Mouse (Mus musculus) hindbrain, embryonic 10.5 days (tissue): ENCODE data around the gene Ccdc97. TPM values are rescaled to one million over a fixed set of nuclear protein-coding genes. Genes with fewer than 3 reads are reported as not detected.

Experiments used
- DNase-seq: peaks from one replicate; pipeline ENCODE4 v3.0.0-alpha.2; 2017; ENCODE audit warnings: low spot score
- H3K27ac ChIP-seq: fragments of 300-500 bp; sonication (generic); 2 replicates; pipeline ENCODE4 v1.5.1; 2016; ENCODE audit warnings: mild to moderate bottlenecking, moderate library complexity
- H3K27me3 ChIP-seq: fragments of 300-500 bp; sonication (generic); 2 replicates; pipeline ENCODE4 v1.6.1; 2016; ENCODE audit warnings: mild to moderate bottlenecking; ENCODE audit not compliant: poor library complexity, insufficient read depth, severe bottlenecking
- H3K36me3 ChIP-seq: fragments of 300-500 bp; sonication (generic); 2 replicates; pipeline ENCODE4 v1.6.1; 2016; ENCODE audit warnings: mild to moderate bottlenecking, moderate library complexity
- H3K4me1 ChIP-seq: fragments of 300-500 bp; sonication (generic); replicated peaks from 2 replicates; pipeline ENCODE4 v1.6.1; 2016; ENCODE audit warnings: mild to moderate bottlenecking
- H3K4me3 ChIP-seq: fragments of 300-500 bp; sonication (generic); 2 replicates; pipeline ENCODE4 v1.5.1; 2016; ENCODE audit warnings: mild to moderate bottlenecking, moderate library complexity
- H3K9me3 ChIP-seq: fragments of 300-500 bp; sonication (generic); 2 replicates; pipeline ENCODE4 v1.6.1; 2016; ENCODE audit warnings: mild to moderate bottlenecking, moderate library complexity
- WGBS: fragments of 180-500 bp; shearing (Covaris S2); methylation state at CpG from one replicate; pipeline ENCODE4 v1.1.7; 2016; 5-methylcytosine and 5-hydroxymethylcytosine counted together
- polyA plus RNA-seq: library from polyadenylated mRNA; unstranded; fragments of >200 nt; fragmentation: Nextera tagmentation; extraction: Ambion mirVana; gene quantifications from 2 replicates; pipeline ENCODE4 v1.2.1, GENCODE M21; 2016

Gene Ccdc97
- polyA plus RNA-seq, 1 experiment from 2014 or later = 44.0 TPM

DNA sequence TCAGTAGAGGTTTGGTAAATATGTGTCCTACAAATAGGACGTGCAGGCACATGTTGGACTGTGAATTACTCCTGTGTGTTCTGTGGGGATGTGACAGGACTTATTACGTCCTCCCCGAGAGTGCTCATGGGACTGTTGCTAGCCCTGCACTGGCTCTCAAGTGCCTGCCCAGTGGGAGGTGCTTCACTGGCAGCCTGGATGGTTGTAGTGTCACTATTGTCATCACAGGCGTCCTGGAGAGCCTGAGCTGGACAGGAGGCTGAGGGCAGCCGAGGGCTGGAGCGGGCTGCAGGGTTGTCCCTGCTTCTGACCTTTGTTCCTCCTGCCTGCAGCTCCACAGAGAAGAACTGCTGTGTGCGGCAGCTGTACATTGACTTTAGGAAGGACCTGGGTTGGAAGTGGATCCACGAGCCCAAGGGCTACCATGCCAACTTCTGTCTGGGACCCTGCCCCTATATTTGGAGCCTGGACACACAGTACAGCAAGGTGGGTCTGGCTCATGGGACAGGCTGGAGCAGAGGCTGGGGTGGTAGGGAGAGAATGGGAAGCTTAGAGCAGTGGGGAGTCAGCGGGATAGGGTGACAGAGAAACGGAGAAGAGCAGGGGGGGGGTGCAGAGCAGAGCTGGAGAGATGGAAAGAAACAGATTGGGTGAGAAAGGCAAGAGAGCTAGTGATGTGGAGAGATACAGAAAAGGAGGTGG, 14.9 kb downstream of the Ccdc97 start:
- Histone ChIP-seq H3K36me3 (no peaks in the 10 kb centered on the region), H3K27ac (0 out of 2 replicates have a peak overlapping the region, but pooled peaks have one; percentile 23), H3K9me3 (peaks cover 15% of the 10 kb centered on the region), H3K4me1 (peaks cover 35% of the 10 kb centered on the region), H3K4me3 (peak overlapping the region; percentile 55), H3K27me3 (peaks cover 25% of the 10 kb centered on the region)
- no peak for DNase-seq
- 18% methylated on average over 10 of the region's 10 CpGs for WGBS

DNA sequence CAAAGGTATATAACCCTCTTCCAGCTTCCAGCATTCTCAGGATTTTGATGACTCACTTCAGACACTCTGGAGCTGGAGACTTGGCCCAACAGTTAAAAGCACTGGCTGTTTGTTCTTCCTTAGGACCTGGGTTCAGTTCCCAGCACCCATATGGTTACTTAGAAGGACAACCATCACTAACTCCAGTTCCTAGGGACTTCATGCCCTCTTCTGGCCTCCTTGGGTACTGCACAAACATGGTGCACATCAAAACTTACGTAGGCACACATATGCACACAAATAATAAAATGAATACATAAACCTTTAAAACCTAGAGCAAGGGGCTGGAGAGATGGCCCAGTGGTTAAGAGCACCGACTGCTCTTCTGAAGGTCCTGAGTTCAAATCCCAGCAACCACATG, 16.5 kb downstream of the Ccdc97 start:
- 98% methylated on average over 2 of the region's 2 CpGs for WGBS
- no peaks in the 10 kb centered on the region for H3K36me3 ChIP-seq
- peaks cover 25% of the 10 kb centered on the region for H3K27me3 ChIP-seq
- peaks cover 15% of the 10 kb centered on the region for H3K9me3 ChIP-seq
- H3K27ac ChIP-seq = no peak overlapping the region
- no peak for DNase-seq
- H3K4me3 ChIP-seq = no peak overlapping the region
- H3K4me1 ChIP-seq = peaks cover 24% of the 10 kb centered on the region

DNA sequence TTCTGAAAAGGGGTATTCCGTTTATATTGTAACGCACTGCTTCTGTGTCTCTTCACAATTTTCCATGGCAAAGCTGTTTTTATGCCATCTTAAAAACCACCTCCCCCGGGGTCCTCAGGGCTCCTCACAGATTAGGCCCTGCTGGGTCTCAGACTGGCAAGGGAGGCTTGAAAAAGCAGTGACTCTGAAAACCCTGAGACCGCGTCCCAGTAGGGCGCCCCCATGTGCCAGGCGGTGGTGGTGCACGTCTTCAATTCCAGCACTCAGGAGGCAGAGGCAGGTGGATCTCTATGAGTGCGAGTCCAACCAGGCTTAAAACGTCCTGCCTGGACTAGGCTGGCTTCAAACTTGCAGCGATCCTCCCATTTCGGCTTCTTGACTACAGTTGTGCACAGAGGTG, 18.2 kb downstream of the Ccdc97 start:
- Histone ChIP-seq H3K9me3 (peaks cover 15% of the 10 kb centered on the region), H3K4me3 (no peak overlapping the region), H3K4me1 (peaks cover 18% of the 10 kb centered on the region), H3K27me3 (peaks cover 21% of the 10 kb centered on the region), H3K36me3 (no peaks in the 10 kb centered on the region), H3K27ac (no peak overlapping the region)
- no peak for DNase-seq
- 74% methylated on average over 12 of the region's 12 CpGs for WGBS

DNA sequence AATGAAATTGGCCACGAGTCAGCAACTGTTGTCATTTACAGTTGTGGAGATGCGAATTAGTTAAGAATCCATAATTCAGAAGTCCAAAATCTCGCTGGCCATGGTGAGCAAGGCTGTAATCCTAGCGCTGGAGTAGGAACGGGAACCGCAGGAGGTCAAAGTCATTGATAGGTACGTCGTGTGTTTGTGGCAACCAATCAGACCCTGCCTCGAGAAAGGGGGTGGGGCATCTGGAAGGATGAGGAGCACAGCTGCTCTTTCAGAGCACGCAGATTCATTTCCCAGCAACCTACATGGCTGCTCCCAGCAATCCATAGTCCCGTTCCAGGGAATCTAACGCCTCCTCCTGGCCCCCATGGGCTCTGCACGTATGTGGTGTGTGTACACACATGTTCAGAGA, 19.0 kb downstream of the Ccdc97 start:
- DNase-seq = no peak
- H3K4me1 ChIP-seq = peaks cover 15% of the 10 kb centered on the region
- no peak overlapping the region for H3K27ac ChIP-seq
- no peak overlapping the region for H3K4me3 ChIP-seq
- H3K27me3 ChIP-seq = peaks cover 13% of the 10 kb centered on the region
- no peaks in the 10 kb centered on the region for H3K36me3 ChIP-seq
- 53% methylated on average over 13 of the region's 13 CpGs for WGBS
- H3K9me3 ChIP-seq = peaks cover 15% of the 10 kb centered on the region

DNA sequence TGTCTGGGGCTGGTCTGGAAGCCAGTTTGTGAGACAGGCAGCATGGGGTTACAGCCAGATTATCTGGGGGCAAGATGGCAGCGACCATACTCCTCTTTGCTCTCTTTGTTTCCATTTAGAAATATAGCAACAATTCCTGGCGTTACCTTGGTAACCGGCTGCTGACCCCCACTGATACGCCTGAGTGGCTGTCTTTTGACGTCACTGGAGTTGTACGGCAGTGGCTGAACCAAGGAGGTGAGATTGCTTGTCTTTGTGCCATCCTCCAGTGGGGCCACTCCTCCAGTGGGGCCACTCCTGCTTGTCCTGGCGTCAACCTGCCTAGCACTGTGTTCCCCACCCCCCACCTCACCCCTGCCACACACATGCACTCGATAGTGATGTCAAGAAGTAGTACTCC, 24.8 kb downstream of the Ccdc97 start:
- H3K4me3 ChIP-seq = no peak overlapping the region
- no peaks in the 10 kb centered on the region for H3K36me3 ChIP-seq
- no peak overlapping the region for H3K27ac ChIP-seq
- 55% methylated on average over 8 of the region's 8 CpGs for WGBS
- peaks cover 30% of the 10 kb centered on the region for H3K27me3 ChIP-seq
- H3K4me1 ChIP-seq = peaks cover 11% of the 10 kb centered on the region
- no peak for DNase-seq
- H3K9me3 ChIP-seq = peaks cover 3% of the 10 kb centered on the region; the same call in 1 of the 2 replicates

DNA sequence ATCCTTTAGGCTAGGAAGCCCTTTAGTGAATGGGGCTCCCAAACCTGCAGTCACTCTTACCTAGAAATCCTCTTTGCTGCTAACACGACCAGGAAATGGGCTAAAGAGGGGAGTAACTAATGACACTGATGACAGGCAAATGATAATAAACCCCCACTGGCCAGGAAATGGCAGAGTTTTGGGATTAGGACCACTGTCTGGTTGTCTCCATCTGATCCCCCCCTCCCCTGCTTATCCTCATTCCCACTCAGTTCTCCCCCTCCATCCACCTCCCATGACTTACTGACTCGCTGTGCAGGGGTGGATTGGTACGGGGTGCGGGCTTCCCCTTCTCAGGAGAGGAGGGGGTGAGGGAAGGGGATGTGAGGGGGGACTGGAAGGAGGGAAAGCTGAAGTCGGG, 28.8 kb downstream of the Ccdc97 start:
- Histone ChIP-seq H3K27me3 (peaks cover 71% of the 10 kb centered on the region), H3K9me3 (peaks cover 3% of the 10 kb centered on the region; the same call in 1 of the 2 replicates), H3K4me3 (peak overlapping the region; percentile 66)

DNA sequence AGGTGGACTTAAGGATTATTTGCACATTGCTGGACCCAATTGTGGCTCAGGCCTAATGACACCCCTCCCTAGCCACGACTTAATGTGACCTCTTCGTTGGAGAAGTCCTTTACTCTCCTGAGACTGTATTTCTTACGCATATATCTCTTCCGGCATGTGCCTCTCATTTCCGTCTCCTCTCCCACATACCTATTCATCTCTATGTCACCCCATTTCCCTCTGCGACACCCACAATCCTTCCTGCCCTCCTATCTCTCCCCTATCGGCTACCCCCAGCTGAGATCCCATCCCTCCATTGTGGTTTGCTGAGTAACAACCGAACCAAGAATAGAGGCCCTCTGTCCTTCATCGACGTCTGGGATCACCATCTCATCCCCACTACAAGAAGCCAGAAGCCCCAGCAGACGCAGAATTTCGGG, 29.3 kb downstream of the Ccdc97 start:
- DNase-seq = no peak
- H3K36me3 ChIP-seq = peaks cover 6% of the 10 kb centered on the region; the same call in 1 of the 2 replicates
- H3K9me3 ChIP-seq = peaks cover 3% of the 10 kb centered on the region; the same call in 1 of the 2 replicates
- H3K27me3 ChIP-seq = peaks cover 75% of the 10 kb centered on the region
- H3K27ac ChIP-seq = no peak overlapping the region
- WGBS = 13% methylated on average over 12 of the region's 12 CpGs
- peak overlapping the region; percentile 66 for H3K4me3 ChIP-seq
- H3K4me1 ChIP-seq = peaks cover 50% of the 10 kb centered on the region

More for the DNA sequence above, 28.8 kb downstream of the Ccdc97 start:
- DNase-seq = no peak
- 39% methylated on average over 5 of the region's 5 CpGs for whole genome bisulfite sequencing
- peaks cover 6% of the 10 kb centered on the region; the same call in 1 of the 2 replicates for H3K36me3 ChIP-seq
- peaks cover 50% of the 10 kb centered on the region for H3K4me1 ChIP-seq
- H3K27ac ChIP-seq = no peak overlapping the region

DNA sequence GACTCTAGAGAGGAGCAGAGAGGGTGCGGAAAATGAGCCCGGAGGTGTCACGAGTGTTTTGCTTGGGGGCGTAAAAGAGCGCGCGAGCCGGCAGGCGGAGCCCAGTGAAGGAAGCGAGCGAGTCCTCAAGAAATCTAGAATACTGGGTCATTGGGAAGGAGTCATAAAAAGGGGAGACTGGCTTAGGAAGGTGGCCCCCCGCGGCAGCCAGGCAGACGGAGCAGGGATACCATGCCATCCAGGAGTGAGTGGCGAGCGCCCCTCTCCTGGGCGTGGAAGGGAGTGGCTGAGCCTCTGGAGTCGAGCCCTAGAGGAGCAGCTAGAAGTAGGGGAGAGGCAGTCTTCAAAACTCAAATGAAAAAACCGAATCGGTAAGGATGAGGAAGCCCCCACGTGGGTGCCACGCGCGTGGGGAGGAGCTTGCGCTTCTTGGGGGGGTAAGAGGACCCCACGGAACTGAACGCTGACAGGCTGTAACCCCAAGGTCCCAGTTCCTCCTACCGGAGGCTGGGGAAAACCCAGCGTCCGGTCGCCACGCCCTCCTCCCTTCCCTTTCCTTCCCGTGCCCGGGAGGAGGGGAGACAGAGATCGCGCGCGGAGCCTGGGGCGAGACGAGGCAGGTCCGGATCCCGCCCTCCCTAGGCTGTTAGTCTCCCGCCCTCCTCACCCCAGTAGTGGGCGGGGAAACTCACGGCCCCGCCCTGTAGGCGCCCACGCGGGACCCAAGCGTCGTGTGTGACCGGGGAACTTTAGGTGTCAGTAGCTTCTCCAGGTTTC, 29.9 kb downstream of the Ccdc97 start:
- Histone ChIP-seq H3K27me3 (peaks cover 77% of the 10 kb centered on the region), H3K4me3 (peak overlapping the region; percentile 66), H3K9me3 (peaks cover 3% of the 10 kb centered on the region; the same call in 1 of the 2 replicates), H3K36me3 (peaks cover 8% of the 10 kb centered on the region; the same call in 1 of the 2 replicates), H3K27ac (peak overlapping the region; percentile 53), H3K4me1 (peaks cover 48% of the 10 kb centered on the region)
- no peak for DNase-seq
- 1% methylated on average over 52 of the region's 52 CpGs for WGBS

DNA sequence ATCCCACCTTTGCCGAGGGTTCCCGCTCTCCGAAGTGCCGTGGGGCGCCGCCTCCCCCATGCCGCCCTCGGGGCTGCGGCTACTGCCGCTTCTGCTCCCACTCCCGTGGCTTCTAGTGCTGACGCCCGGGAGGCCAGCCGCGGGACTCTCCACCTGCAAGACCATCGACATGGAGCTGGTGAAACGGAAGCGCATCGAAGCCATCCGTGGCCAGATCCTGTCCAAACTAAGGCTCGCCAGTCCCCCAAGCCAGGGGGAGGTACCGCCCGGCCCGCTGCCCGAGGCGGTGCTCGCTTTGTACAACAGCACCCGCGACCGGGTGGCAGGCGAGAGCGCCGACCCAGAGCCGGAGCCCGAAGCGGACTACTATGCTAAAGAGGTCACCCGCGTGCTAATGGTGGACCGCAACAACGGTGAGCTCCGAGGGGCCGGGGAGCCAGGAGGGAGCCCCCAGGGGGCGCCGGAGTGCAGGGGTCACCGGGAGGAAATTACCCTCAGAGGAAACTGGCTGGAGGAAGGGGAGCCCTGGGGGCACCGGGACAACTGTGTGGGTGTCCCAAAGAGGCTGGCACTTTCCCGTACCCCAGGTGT, 31.0 kb downstream of the Ccdc97 start:
- peak overlapping the region; percentile 66 for H3K4me3 ChIP-seq
- peaks cover 3% of the 10 kb centered on the region; the same call in 1 of the 2 replicates for H3K9me3 ChIP-seq
- peaks cover 77% of the 10 kb centered on the region for H3K27me3 ChIP-seq
- WGBS = under 1% methylated on average over 47 of the region's 47 CpGs
- H3K4me1 ChIP-seq = peaks cover 52% of the 10 kb centered on the region
- H3K36me3 ChIP-seq = peaks cover 18% of the 10 kb centered on the region
- peak overlapping the region; percentile 83; the same call in 1 of the 2 replicates for H3K27ac ChIP-seq
- DNase-seq = no peak

DNA sequence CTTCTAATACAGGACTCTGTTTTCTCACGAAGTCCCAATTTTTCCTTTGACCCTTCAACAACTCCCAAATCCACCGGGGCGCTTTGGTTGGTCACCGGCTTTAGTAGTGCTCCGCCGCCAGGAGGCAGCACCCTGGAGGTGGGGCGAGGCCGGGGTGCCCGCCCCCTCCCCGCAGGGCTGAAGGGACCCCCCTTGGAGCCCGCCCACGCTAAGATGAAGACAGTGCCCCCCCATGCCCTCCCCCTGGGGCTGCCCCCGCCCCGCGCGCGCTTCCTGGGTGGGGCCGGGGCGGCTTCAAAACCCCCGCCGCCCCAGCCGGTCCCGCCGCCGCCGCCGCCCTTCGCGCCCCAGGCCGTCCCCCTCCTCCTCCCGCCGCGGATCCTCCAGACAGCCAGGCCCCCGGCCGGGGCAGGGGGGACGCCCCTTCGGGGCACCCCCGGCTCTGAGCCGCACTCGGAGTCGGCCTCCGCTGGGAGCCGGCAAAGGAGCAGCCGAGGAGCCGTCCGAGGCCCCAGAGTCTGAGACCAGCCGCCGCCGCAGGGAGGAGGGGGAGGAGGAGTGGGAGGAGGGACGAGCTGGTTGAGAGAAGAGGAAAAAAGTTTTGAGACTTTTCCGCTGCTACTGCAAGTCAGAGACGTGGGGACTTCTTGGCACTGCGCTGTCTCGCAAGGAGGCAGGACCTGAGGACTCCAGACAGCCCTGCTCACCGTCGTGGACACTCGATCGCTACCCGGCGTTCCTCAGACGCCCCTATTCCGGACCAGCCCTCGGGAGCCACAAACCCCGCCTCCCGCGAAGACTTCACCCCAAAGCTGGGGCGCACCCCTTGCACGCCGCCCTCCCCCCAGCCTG, 32.0 kb downstream of the Ccdc97 start, which contains the start of gene Tgfb1:
Gene Tgfb1, plus strand, starts transcription at position 323 of the 852 bp plus-strand sequence.
- peaks cover 75% of the 10 kb centered on the region for H3K27me3 ChIP-seq
- H3K9me3 ChIP-seq = no peaks in the 10 kb centered on the region
- peak; percentile 74 for DNase-seq
- H3K27ac ChIP-seq = peak within 1 kb of the TSS; percentile 83
- H3K4me1 ChIP-seq = peaks cover 52% of the 10 kb centered on the region
- WGBS = under 1% methylated on average over 69 of the region's 69 CpGs
- H3K36me3 ChIP-seq = peaks cover 22% of the 10 kb centered on the region
- H3K4me3 ChIP-seq = peak within 1 kb of the TSS; percentile 66

DNA sequence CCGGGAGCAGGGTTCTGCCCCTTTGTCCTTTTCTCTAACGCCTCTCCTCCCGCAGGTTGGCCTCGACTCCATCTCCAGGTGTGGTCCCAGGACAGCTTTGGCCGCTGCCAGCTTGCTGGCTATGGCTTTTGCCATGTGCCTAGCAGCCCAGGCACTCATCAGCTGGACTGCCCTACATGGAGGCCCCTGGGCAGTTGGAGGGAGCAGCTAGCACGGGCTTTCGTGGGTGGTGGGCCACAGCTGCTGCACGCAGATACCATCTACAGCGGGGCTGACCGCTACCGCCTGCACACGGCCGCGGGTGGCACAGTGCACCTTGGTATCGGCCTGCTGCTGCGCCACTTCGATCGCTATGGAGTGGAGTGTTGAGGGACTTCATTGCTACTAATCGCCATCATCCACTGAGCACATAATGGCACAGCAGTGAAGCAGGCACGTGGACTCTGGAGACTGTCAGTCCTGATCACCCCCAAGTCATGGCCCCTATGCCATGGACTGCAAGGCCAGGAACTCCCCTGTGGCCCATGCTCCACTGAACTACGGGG, 32.9 kb downstream of the Ccdc97 start:
- H3K4me3 ChIP-seq = peak overlapping the region; percentile 66; the same call in 1 of the 2 replicates
- no peaks in the 10 kb centered on the region for H3K9me3 ChIP-seq
- H3K4me1 ChIP-seq = peaks cover 60% of the 10 kb centered on the region
- H3K36me3 ChIP-seq = peaks cover 22% of the 10 kb centered on the region
- peaks cover 66% of the 10 kb centered on the region for H3K27me3 ChIP-seq
- DNase-seq = no peak
- WGBS = 73% methylated on average over 21 of the region's 21 CpGs
- no peak overlapping the region for H3K27ac ChIP-seq

DNA sequence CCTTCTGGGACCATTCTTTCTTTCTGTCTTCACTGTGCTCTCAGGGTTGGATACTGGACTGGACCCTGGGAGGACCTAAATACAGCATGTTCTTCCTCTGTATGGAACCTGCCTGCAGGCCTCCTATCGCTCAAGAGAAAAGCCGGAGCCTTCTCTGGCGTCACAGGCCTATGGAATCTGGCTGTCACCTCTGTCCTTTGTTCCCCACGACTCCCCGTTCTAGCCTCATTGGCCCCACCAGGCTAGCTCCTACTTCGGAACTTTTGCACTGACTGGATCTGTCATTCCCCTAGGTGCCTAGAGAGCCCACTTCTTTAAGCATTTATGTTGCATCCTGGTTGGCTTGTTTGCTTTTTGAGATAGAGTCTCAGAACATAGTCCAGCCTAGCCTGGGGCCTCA, 34.2 kb downstream of the Ccdc97 start:
- H3K9me3 ChIP-seq = no peaks in the 10 kb centered on the region
- peaks cover 69% of the 10 kb centered on the region for H3K4me1 ChIP-seq
- 87% methylated on average over 6 of the region's 6 CpGs for WGBS
- H3K36me3 ChIP-seq = peaks cover 22% of the 10 kb centered on the region
- H3K4me3 ChIP-seq = no peak overlapping the region
- DNase-seq = no peak
- no peak overlapping the region for H3K27ac ChIP-seq
- peaks cover 54% of the 10 kb centered on the region for H3K27me3 ChIP-seq
